Mouse (Mus musculus) hindbrain, embryonic 15.5 days (tissue): ENCODE results near the gene Cxcr2. TPM values are rescaled to one million over a fixed set of nuclear protein-coding genes. Genes with fewer than 3 reads are reported as not detected.

Source experiments
- ATAC-seq: fragments of 200-750 bp; cut with Nextera tagmentation; 2 replicates; pipeline ENCODE4 v1.8.0; 2017; ENCODE audit warnings: low read depth, moderate number of reproducible peaks, moderate TSS enrichment; ENCODE audit not compliant: low FRiP score
- H3K27ac ChIP-seq: fragments of 300-500 bp; sonication (generic); replicated peaks from 2 replicates; pipeline ENCODE4 v1.5.1; 2015; ENCODE audit warnings: mild to moderate bottlenecking, inconsistent platforms
- H3K27me3 ChIP-seq: fragments of 300-500 bp; sonication (generic); 2 replicates; pipeline ENCODE4 v1.6.1; 2015; ENCODE audit warnings: control low read depth, inconsistent platforms
- H3K36me3 ChIP-seq: fragments of 300-500 bp; sonication (generic); 2 replicates; pipeline ENCODE4 v1.6.1; 2015; ENCODE audit warnings: control low read depth, inconsistent platforms
- H3K4me1 ChIP-seq: fragments of 300-500 bp; sonication (generic); replicated peaks from 2 replicates; pipeline ENCODE4 v1.6.1; 2015; ENCODE audit warnings: control low read depth, inconsistent platforms
- H3K4me2 ChIP-seq: fragments of 300-500 bp; sonication (generic); 2 replicates; pipeline ENCODE4 v1.6.1; 2015; ENCODE audit warnings: moderate library complexity, mild to moderate bottlenecking, inconsistent platforms
- H3K4me3 ChIP-seq: fragments of 300-500 bp; sonication (generic); 2 replicates; pipeline ENCODE4 v1.5.1; 2015; ENCODE audit warnings: mild to moderate bottlenecking, inconsistent platforms
- H3K9ac ChIP-seq: fragments of 300-500 bp; sonication (generic); 2 replicates; pipeline ENCODE4 v1.6.1; 2015; ENCODE audit warnings: inconsistent platforms
- H3K9me3 ChIP-seq: fragments of 300-500 bp; sonication (generic); 2 replicates; pipeline ENCODE4 v1.6.1; 2016; ENCODE audit warnings: control low read depth, inconsistent platforms
- WGBS: fragments of 180-500 bp; shearing (Covaris S2); methylation state at CpG from one replicate; pipeline ENCODE4 v1.1.7; 2015; 5-methylcytosine and 5-hydroxymethylcytosine counted together
- polyA plus RNA-seq: library from polyadenylated mRNA; unstranded; fragments of >200 nt; fragmentation: Nextera tagmentation; extraction: Ambion mirVana; gene quantifications from 2 replicates; pipeline ENCODE4 v1.2.1, GENCODE M21; 2015

Gene Cxcr2
- polyA plus RNA-seq, 1 experiment from 2014 or later, result 0.05 TPM

GRCm38 (mm10) chr1:74179624-74180408 lies 26.0 kb downstream of the Cxcr2 start:
- ATAC-seq, result no peak
- Histone ChIP-seq H3K9me3 (no peaks in the 10 kb centered on the region), H3K4me2 (no peak overlapping the region), H3K4me3 (no peak overlapping the region), H3K36me3 (no peaks in the 10 kb centered on the region), H3K27me3 (no peaks in the 10 kb centered on the region), H3K27ac (no peak overlapping the region), H3K4me1 (no peaks in the 10 kb centered on the region), H3K9ac (no peak overlapping the region)
- 54% methylated on average over 9 of the region's 9 CpGs for WGBS

GRCm38 (mm10) chr1:74181462-74181861 lies 27.7 kb downstream of the Cxcr2 start:
- Histone ChIP-seq H3K4me3 (no peak overlapping the region), H3K27ac (no peak overlapping the region), H3K36me3 (no peaks in the 10 kb centered on the region), H3K9me3 (no peaks in the 10 kb centered on the region), H3K27me3 (no peaks in the 10 kb centered on the region), H3K4me2 (no peak overlapping the region), H3K9ac (no peak overlapping the region), H3K4me1 (no peaks in the 10 kb centered on the region)
- WGBS, result 84% methylated on average over 2 of the region's 2 CpGs
- ATAC-seq, result no peak

GRCm38 (mm10) chr1:74183006-74183405 lies 29.2 kb downstream of the Cxcr2 start:
- no peaks in the 10 kb centered on the region for H3K9me3 ChIP-seq
- H3K4me2 ChIP-seq, result no peak overlapping the region
- no peaks in the 10 kb centered on the region for H3K36me3 ChIP-seq
- H3K27me3 ChIP-seq, result no peaks in the 10 kb centered on the region
- WGBS, result 59% methylated on average over 2 of the region's 2 CpGs
- H3K9ac ChIP-seq, result no peak overlapping the region
- no peak overlapping the region for H3K27ac ChIP-seq
- ATAC-seq, result no peak
- no peak overlapping the region for H3K4me3 ChIP-seq
- H3K4me1 ChIP-seq, result no peaks in the 10 kb centered on the region

GRCm38 (mm10) chr1:74190471-74190870 lies 36.7 kb downstream of the Cxcr2 start:
- WGBS, result 90% methylated on average over 7 of the region's 7 CpGs
- ATAC-seq, result no peak

GRCm38 (mm10) chr1:74192711-74193110 lies 38.9 kb downstream of the Cxcr2 start:
- ATAC-seq, result no peak
- no peaks in the 10 kb centered on the region for H3K27me3 ChIP-seq
- H3K4me1 ChIP-seq, result no peaks in the 10 kb centered on the region
- no peak overlapping the region for H3K4me2 ChIP-seq
- WGBS, result 82% methylated on average over 2 of the region's 2 CpGs
- H3K4me3 ChIP-seq, result no peak overlapping the region
- no peaks in the 10 kb centered on the region for H3K9me3 ChIP-seq
- no peaks in the 10 kb centered on the region for H3K36me3 ChIP-seq
- H3K9ac ChIP-seq, result no peak overlapping the region
- H3K27ac ChIP-seq, result no peak overlapping the region

More at GRCm38 (mm10) chr1:74190471-74190870, 36.7 kb downstream of the Cxcr2 start:
- Histone ChIP-seq H3K27me3 (no peaks in the 10 kb centered on the region), H3K9ac (no peak overlapping the region), H3K36me3 (no peaks in the 10 kb centered on the region), H3K27ac (no peak overlapping the region), H3K9me3 (no peaks in the 10 kb centered on the region), H3K4me2 (no peak overlapping the region), H3K4me3 (no peak overlapping the region), H3K4me1 (no peaks in the 10 kb centered on the region)

- Histone ChIP-seq H3K9me3 (no peaks in the 10 kb centered on the region), H3K9ac (no peak within 1 kb of the TSS), H3K4me3 (no peak within 1 kb of the TSS), H3K4me1 (no peaks in the 10 kb centered on the region), H3K36me3 (no peaks in the 10 kb centered on the region), H3K27me3 (no peaks in the 10 kb centered on the region), H3K27ac (no peak within 1 kb of the TSS), H3K4me2 (no peak within 1 kb of the TSS)
- no peak for ATAC-seq
- WGBS, result 74% methylated on average over 8 of the region's 8 CpGs
These were observed 40.7 kb downstream of the Cxcr2 start, which contains the start of gene Cxcr1 for GRCm38 (mm10) chr1:74194445-74194844. Gene Cxcr1 (minus strand): TSS chr1:74194631.

- 44% methylated on average over 7 of the region's 7 CpGs for WGBS
- no peak overlapping the region for H3K9ac ChIP-seq
- no peaks in the 10 kb centered on the region for H3K4me1 ChIP-seq
- H3K36me3 ChIP-seq, result no peaks in the 10 kb centered on the region
- no peak overlapping the region for H3K27ac ChIP-seq
- H3K4me3 ChIP-seq, result no peak overlapping the region
- no peak overlapping the region for H3K4me2 ChIP-seq
- H3K9me3 ChIP-seq, result no peaks in the 10 kb centered on the region
- no peak for ATAC-seq
- no peaks in the 10 kb centered on the region for H3K27me3 ChIP-seq
These were observed 42.2 kb downstream of the Cxcr2 start for GRCm38 (mm10) chr1:74195961-74196360.

- ATAC-seq, result no peak
- H3K9me3 ChIP-seq, result no peaks in the 10 kb centered on the region
- no peak overlapping the region for H3K4me3 ChIP-seq
- H3K4me1 ChIP-seq, result no peaks in the 10 kb centered on the region
- 81% methylated on average over 17 of the region's 17 CpGs for WGBS
- H3K4me2 ChIP-seq, result no peak overlapping the region
- no peak overlapping the region for H3K9ac ChIP-seq
- H3K36me3 ChIP-seq, result no peaks in the 10 kb centered on the region
- H3K27me3 ChIP-seq, result no peaks in the 10 kb centered on the region
- no peak overlapping the region for H3K27ac ChIP-seq
These were observed 43.0 kb downstream of the Cxcr2 start for GRCm38 (mm10) chr1:74196621-74197419.

GRCm38 (mm10) chr1:74197726-74198470 lies 44.1 kb downstream of the Cxcr2 start:
- no peak for ATAC-seq
- Histone ChIP-seq H3K27ac (no peak overlapping the region), H3K9ac (no peak overlapping the region), H3K4me3 (no peak overlapping the region), H3K4me1 (no peaks in the 10 kb centered on the region), H3K36me3 (no peaks in the 10 kb centered on the region), H3K4me2 (no peak overlapping the region), H3K9me3 (no peaks in the 10 kb centered on the region), H3K27me3 (no peaks in the 10 kb centered on the region)
- 81% methylated on average over 12 of the region's 12 CpGs for WGBS

GRCm38 (mm10) chr1:74199046-74199445 lies 45.3 kb downstream of the Cxcr2 start:
- no peaks in the 10 kb centered on the region for H3K27me3 ChIP-seq
- no peak overlapping the region for H3K4me2 ChIP-seq
- no peak overlapping the region for H3K4me3 ChIP-seq
- no peak overlapping the region for H3K9ac ChIP-seq
- WGBS, result 60% methylated on average over 8 of the region's 8 CpGs
- H3K27ac ChIP-seq, result no peak overlapping the region
- no peaks in the 10 kb centered on the region for H3K4me1 ChIP-seq
- ATAC-seq, result no peak
- no peaks in the 10 kb centered on the region for H3K36me3 ChIP-seq
- H3K9me3 ChIP-seq, result no peaks in the 10 kb centered on the region

- 86% methylated on average over 7 of the region's 7 CpGs for WGBS
- H3K27me3 ChIP-seq, result no peaks in the 10 kb centered on the region
- no peak for ATAC-seq
These were observed 47.5 kb downstream of the Cxcr2 start for GRCm38 (mm10) chr1:74201048-74201844.

More at GRCm38 (mm10) chr1:74201048-74201844, 47.5 kb downstream of the Cxcr2 start:
- no peaks in the 10 kb centered on the region for H3K9me3 ChIP-seq
- no peaks in the 10 kb centered on the region for H3K36me3 ChIP-seq
- H3K27ac ChIP-seq, result no peak overlapping the region
- H3K4me3 ChIP-seq, result no peak overlapping the region
- no peak overlapping the region for H3K9ac ChIP-seq
- H3K4me1 ChIP-seq, result no peaks in the 10 kb centered on the region
- no peak overlapping the region for H3K4me2 ChIP-seq
